Mouse (Mus musculus) embryonic facial prominence, embryonic 11.5 days (tissue): ENCODE data around the gene Dnajc6. TPM values are rescaled to one million over a fixed set of nuclear protein-coding genes. Genes with fewer than 3 reads are reported as not detected.

ENCODE experiments used
- ATAC-seq: fragments of 200-750 bp; cut with Nextera tagmentation; replicated peaks from 2 replicates; pipeline ENCODE4 v1.8.0; 2017; ENCODE audit warnings: low read depth; ENCODE audit not compliant: insufficient number of reproducible peaks, low FRiP score, low TSS enrichment
- DNase-seq: peaks from one replicate; pipeline ENCODE4 v3.0.0-alpha.2; 2015; ENCODE audit warnings: low spot score
- H3K27ac ChIP-seq: fragments of 300-500 bp; sonication (generic); replicated peaks from 2 replicates; pipeline ENCODE4 v1.5.1; 2014; ENCODE audit warnings: mild to moderate bottlenecking, low read depth, low read length, control low read depth
- H3K27me3 ChIP-seq: fragments of 300-500 bp; sonication (generic); 2 replicates; pipeline ENCODE4 v1.6.1; 2014; ENCODE audit warnings: mild to moderate bottlenecking, low read length, moderate library complexity, mixed read lengths; ENCODE audit not compliant: control insufficient read depth, insufficient read depth
- H3K36me3 ChIP-seq: fragments of 300-500 bp; sonication (generic); replicated peaks from 2 replicates; pipeline ENCODE4 v1.6.1; 2014; ENCODE audit warnings: low read depth, mild to moderate bottlenecking, low read length, moderate library complexity, mixed read lengths; ENCODE audit not compliant: control insufficient read depth, insufficient read depth
- H3K4me1 ChIP-seq: fragments of 300-500 bp; sonication (generic); 2 replicates; pipeline ENCODE4 v1.6.1; 2014; ENCODE audit warnings: low read length, mixed read lengths; ENCODE audit not compliant: control insufficient read depth, insufficient read depth
- H3K4me2 ChIP-seq: fragments of 300-500 bp; sonication (generic); 2 replicates; pipeline ENCODE4 v1.6.1; 2014; ENCODE audit warnings: low read depth, mild to moderate bottlenecking, control low read depth, low read length, moderate library complexity
- H3K4me3 ChIP-seq: fragments of 300-500 bp; sonication (generic); 2 replicates; pipeline ENCODE4 v1.5.1; 2014; ENCODE audit warnings: low read depth, low read length, control low read depth
- H3K9ac ChIP-seq: fragments of 300-500 bp; sonication (generic); replicated peaks from 2 replicates; pipeline ENCODE4 v1.6.1; 2014; ENCODE audit warnings: mild to moderate bottlenecking, control low read depth, low read length
- H3K9me3 ChIP-seq: fragments of 300-500 bp; sonication (generic); replicated peaks from 2 replicates; pipeline ENCODE4 v1.6.1; 2016; ENCODE audit warnings: mild to moderate bottlenecking, low read length, inconsistent platforms, mixed read lengths; ENCODE audit not compliant: control insufficient read depth
- WGBS: fragments of 180-500 bp; shearing (Covaris S2); extraction: QIAGEN DNeasy Blood & Tissue Kit; methylation state at CpG from one replicate; pipeline ENCODE4 v1.1.7; 2014; 5-methylcytosine and 5-hydroxymethylcytosine counted together
- polyA plus RNA-seq: library from polyadenylated mRNA; unstranded; fragments of >200 nt; fragmentation: Nextera tagmentation; extraction: Ambion mirVana; gene quantifications from 2 replicates; pipeline ENCODE4 v1.2.1, GENCODE M21; 2014

The Dnajc6 gene
- polyA plus RNA-seq, 1 experiment from 2014 or later = 1.9 TPM

GRCm38 (mm10) chr4:101592466-101592865 is 96.0 kb downstream of the Dnajc6 start:
- ATAC-seq (no peak), DNase-seq (no peak)
- no peak overlapping the region for H3K9ac ChIP-seq
- H3K36me3 ChIP-seq = no peaks in the 10 kb centered on the region
- WGBS = 81% methylated on average over 3 of the region's 3 CpGs
- H3K27ac ChIP-seq = no peak overlapping the region
- no peaks in the 10 kb centered on the region for H3K4me1 ChIP-seq
- no peaks in the 10 kb centered on the region for H3K9me3 ChIP-seq
- no peaks in the 10 kb centered on the region for H3K27me3 ChIP-seq
- no peak overlapping the region for H3K4me2 ChIP-seq
- H3K4me3 ChIP-seq = no peak overlapping the region

- no peak overlapping the region for H3K4me3 ChIP-seq
- ATAC-seq (no peak), DNase-seq (peak; percentile 51)
- no peak overlapping the region for H3K9ac ChIP-seq
- H3K9me3 ChIP-seq = no peaks in the 10 kb centered on the region
- no peaks in the 10 kb centered on the region for H3K4me1 ChIP-seq
- no peak overlapping the region for H3K27ac ChIP-seq
- no peak overlapping the region for H3K4me2 ChIP-seq
- no peaks in the 10 kb centered on the region for H3K36me3 ChIP-seq
- H3K27me3 ChIP-seq = no peaks in the 10 kb centered on the region
Measured at GRCm38 (mm10) chr4:101601758-101602157, 105.3 kb downstream of the Dnajc6 start.

- no peaks in the 10 kb centered on the region for H3K27me3 ChIP-seq
- H3K4me3 ChIP-seq = no peak overlapping the region
- H3K4me1 ChIP-seq = no peaks in the 10 kb centered on the region
- no peaks in the 10 kb centered on the region for H3K36me3 ChIP-seq
- WGBS = 71% methylated on average over 3 of the region's 3 CpGs
- no peaks in the 10 kb centered on the region for H3K9me3 ChIP-seq
- no peak overlapping the region for H3K4me2 ChIP-seq
- no peak for ATAC-seq
- H3K27ac ChIP-seq = no peak overlapping the region
- DNase-seq = no peak
- H3K9ac ChIP-seq = no peak overlapping the region
Measured at GRCm38 (mm10) chr4:101603635-101604034, 107.2 kb downstream of the Dnajc6 start.

- Histone ChIP-seq H3K4me1 (no peaks in the 10 kb centered on the region), H3K4me2 (no peak overlapping the region), H3K36me3 (no peaks in the 10 kb centered on the region), H3K27ac (no peak overlapping the region), H3K27me3 (no peaks in the 10 kb centered on the region), H3K9me3 (no peaks in the 10 kb centered on the region), H3K4me3 (no peak overlapping the region), H3K9ac (no peak overlapping the region)
- 59% methylated on average over 5 of the region's 5 CpGs for WGBS
- DNase-seq = no peak
- no peak for ATAC-seq
Measured at GRCm38 (mm10) chr4:101616520-101616919, 120.1 kb downstream of the Dnajc6 start.

GRCm38 (mm10) chr4:101617742-101618141 is 121.3 kb downstream of the Dnajc6 start:
- ATAC-seq (no peak), DNase-seq (no peak)
- H3K9ac ChIP-seq = no peak overlapping the region
- H3K27me3 ChIP-seq = no peaks in the 10 kb centered on the region
- H3K4me2 ChIP-seq = no peak overlapping the region
- no peaks in the 10 kb centered on the region for H3K36me3 ChIP-seq
- no peak overlapping the region for H3K27ac ChIP-seq
- WGBS = 66% methylated on average over 2 of the region's 2 CpGs
- H3K9me3 ChIP-seq = no peaks in the 10 kb centered on the region
- H3K4me3 ChIP-seq = no peak overlapping the region
- no peaks in the 10 kb centered on the region for H3K4me1 ChIP-seq

GRCm38 (mm10) chr4:101620206-101620605 is 123.8 kb downstream of the Dnajc6 start:
- no peak overlapping the region for H3K27ac ChIP-seq
- no peak overlapping the region for H3K9ac ChIP-seq
- no peaks in the 10 kb centered on the region for H3K9me3 ChIP-seq
- H3K27me3 ChIP-seq = no peaks in the 10 kb centered on the region
- no peak for DNase-seq
- H3K4me3 ChIP-seq = no peak overlapping the region
- H3K4me2 ChIP-seq = no peak overlapping the region
- H3K4me1 ChIP-seq = no peaks in the 10 kb centered on the region
- WGBS = 70% methylated on average over 2 of the region's 2 CpGs
- H3K36me3 ChIP-seq = no peaks in the 10 kb centered on the region
- no peak for ATAC-seq

GRCm38 (mm10) chr4:101621241-101621640 is 124.8 kb downstream of the Dnajc6 start:
- ATAC-seq = no peak
- H3K4me2 ChIP-seq = no peak overlapping the region
- no peaks in the 10 kb centered on the region for H3K4me1 ChIP-seq
- no peak overlapping the region for H3K4me3 ChIP-seq
- H3K36me3 ChIP-seq = no peaks in the 10 kb centered on the region
- H3K27me3 ChIP-seq = no peaks in the 10 kb centered on the region
- H3K9me3 ChIP-seq = no peaks in the 10 kb centered on the region
- DNase-seq = no peak
- no peak overlapping the region for H3K9ac ChIP-seq
- H3K27ac ChIP-seq = no peak overlapping the region
- 84% methylated on average over 5 of the region's 5 CpGs for WGBS

- no peak for ATAC-seq
- H3K9ac ChIP-seq = no peak overlapping the region
- H3K9me3 ChIP-seq = no peaks in the 10 kb centered on the region
- no peak overlapping the region for H3K4me2 ChIP-seq
- DNase-seq = no peak
- H3K27me3 ChIP-seq = no peaks in the 10 kb centered on the region
- H3K36me3 ChIP-seq = no peaks in the 10 kb centered on the region
- no peak overlapping the region for H3K27ac ChIP-seq
- no peak overlapping the region for H3K4me3 ChIP-seq
- no peaks in the 10 kb centered on the region for H3K4me1 ChIP-seq
- 87% methylated on average over 5 of the region's 5 CpGs for WGBS
Measured at GRCm38 (mm10) chr4:101625278-101625677, 128.8 kb downstream of the Dnajc6 start.
